Mouse (Mus musculus): ENCODE results near the gene C8g. TPM values are rescaled to one million over a fixed set of nuclear protein-coding genes. Genes with fewer than 3 reads are reported as not detected.
A peak's percentile ranks its signal among the peaks of the same experiment; 100 is the strongest.

C8g gene
- total RNA-seq, 2 experiments from 2014 or later, result 1.7 TPM

- peak; percentile 89 for DNase-seq
Measured at GRCm38 (mm10) chr2:25500576-25501405, 728 bp downstream of the C8g start, which contains the start of gene Fbxw5. Fbxw5 (plus strand) TSS chr2:25500750.

DNA sequence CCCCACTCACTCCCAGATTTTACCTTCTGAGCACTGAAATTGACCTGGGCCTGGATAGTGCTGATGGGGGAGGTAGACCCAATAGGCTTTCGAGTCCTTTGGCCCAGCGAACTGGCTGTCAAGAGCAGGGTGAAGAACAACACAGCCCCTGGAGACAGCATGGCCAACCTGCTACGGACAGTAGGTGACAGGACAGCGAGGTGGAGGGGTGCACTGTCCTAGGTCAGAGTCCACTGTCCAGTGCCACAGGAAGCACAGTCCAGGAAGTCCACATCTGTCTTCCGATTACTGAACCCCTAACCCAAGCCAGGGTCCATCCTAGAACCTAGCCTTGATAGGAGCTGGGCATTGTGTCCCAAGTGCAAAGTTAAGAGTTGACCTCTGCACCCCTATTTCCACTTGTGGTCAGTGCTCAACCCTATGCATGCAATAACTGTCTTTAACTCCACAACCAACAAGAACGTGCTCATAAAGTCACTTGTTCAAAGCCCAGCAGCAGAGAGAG is 1.4 kb downstream of the C8g start:
- DNase-seq, result no peak

- peak in 1 of 2 experiments; percentile 20 for DNase-seq
Measured at GRCm38 (mm10) chr2:25498622-25499478, 2.7 kb downstream of the C8g start.

- no peak for DNase-seq
Measured at GRCm38 (mm10) chr2:25497846-25498575, 3.5 kb downstream of the C8g start.

DNA sequence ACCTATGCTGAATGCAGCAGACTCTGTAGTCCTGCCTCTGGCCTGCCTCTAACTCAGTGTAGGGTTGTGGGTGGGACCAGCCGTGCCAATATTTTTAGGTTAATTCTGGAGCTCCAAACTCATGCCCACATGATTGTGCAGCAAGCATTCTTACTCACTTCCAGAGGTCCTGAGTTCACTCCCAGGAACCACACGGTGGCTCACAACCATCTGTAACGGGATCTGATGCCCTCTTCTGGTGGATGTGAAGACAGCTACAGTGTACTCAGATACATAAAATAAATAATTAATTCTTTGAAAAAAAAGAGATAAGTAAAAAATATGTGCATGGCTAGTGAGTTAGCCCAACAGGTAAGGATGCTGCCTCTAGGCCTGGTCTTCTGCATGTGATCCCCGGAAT is 5.1 kb downstream of the C8g start:
- no peak for DNase-seq

- no peak for DNase-seq
Measured at GRCm38 (mm10) chr2:25493476-25493961, 8.0 kb downstream of the C8g start, which contains the start of gene Lcn12. Lcn12 (minus strand) TSS chr2:25493911.

DNA sequence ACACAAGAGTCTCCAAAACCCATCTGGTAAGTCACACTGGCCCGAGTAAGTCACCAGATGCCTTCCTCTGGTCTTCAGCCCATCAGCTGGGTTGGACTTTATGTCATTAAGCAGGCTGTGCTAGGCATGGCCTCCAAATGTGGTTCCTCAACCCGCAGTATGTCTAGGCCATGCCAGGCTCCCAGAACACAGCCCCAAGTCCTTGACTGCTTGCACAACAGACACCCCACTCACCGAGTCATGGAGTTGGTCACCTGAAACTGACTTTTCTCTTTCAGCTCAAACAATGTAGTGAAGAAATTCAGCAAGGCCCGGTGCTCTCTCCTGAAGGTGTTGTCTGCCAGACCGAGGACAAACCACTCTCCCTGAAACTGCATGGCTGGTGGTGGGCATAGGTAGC is 8.5 kb downstream of the C8g start:
- no peak for DNase-seq

DNA sequence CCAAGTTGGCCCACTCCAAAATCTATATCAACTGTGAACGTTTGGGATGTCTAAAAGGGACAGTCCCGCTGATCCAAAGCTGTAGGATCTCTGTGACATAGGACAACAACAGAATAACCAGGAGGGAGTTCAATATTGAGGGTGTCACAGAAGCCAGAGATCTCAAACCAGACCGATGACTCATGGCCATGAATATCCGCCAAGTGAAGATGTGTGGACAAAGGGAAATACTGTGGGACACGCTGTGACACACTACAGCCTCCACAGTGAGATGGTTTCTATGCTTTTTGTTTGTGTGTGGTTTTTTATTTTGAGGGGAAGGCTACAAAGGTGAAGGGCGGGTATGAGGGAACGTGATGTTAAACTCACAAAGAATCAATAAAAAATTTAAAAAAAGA is 12.8 kb downstream of the C8g start:
- DNase-seq, result peak; percentile 71 to 75

- no peak for DNase-seq
Measured at GRCm38 (mm10) chr2:25487965-25488670, 13.4 kb downstream of the C8g start.

- no peak for DNase-seq
Measured at GRCm38 (mm10) chr2:25484901-25485647, 16.4 kb downstream of the C8g start.

- DNase-seq, result peak; percentile 59 to 68
Measured at GRCm38 (mm10) chr2:25482969-25483368, 18.6 kb downstream of the C8g start.

GRCm38 (mm10) chr2:25480541-25480940 is 21.0 kb downstream of the C8g start:
- DNase-seq, result no peak

- DNase-seq, result peak in 1 of 2 experiments; percentile 37
Measured at GRCm38 (mm10) chr2:25479551-25480311, 21.8 kb downstream of the C8g start.

GRCm38 (mm10) chr2:25477967-25478675 is 23.4 kb downstream of the C8g start:
- DNase-seq, result peak; percentile 77 to 81

DNA sequence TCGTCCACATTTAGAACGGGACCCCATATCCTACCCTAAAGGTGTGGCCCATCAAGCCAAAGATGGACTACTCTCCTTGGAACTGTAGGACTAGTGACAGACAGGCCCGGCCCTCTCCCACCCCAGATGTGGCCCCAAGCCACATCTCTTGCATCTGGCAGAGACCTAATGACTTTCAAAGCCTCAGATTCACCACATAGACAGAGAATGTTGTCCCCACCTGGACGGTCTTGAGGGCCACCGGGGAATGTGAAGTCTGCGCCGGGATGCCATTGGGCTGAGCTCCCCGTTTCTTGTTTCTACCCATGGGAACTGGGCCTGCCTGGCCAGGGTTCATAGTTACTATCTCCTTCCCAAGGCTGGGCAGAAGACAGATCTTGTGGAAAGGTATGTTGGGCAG is 24.0 kb downstream of the C8g start:
- DNase-seq, result no peak

GRCm38 (mm10) chr2:25472550-25472949 is 29.0 kb downstream of the C8g start:
- no peak for DNase-seq

DNA sequence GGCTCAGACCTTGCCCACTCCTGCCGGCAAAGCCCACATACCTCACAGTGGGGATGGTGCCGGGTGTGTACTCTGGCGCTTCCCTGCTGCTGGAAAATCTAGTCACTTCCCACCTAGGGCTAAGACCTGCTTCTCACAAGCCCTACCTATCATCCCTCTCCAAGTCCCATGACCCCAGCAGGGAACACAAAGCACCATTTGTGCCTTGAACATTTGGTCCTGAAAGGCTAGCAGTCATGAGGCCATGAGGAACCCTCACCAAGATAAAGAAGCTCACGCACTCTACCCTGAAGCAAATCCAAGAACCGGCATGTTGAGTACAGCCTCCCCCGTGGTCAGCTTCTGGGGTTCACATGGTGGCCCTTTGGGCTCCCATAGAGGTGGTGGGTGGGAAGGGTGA is 31.6 kb downstream of the C8g start, which contains the start of gene Ptgds:
Ptgds (minus strand) TSS at position 78 of the 400 bp plus-strand sequence.
- DNase-seq, result no peak

GRCm38 (mm10) chr2:25468962-25469915 is 32.3 kb downstream of the C8g start:
- peak in 1 of 2 experiments; percentile 19 for DNase-seq

Data from adrenal gland, postnatal 36 days (tissue).